Mouse (Mus musculus): ENCODE data around the gene Eif4ebp2. TPM values are rescaled to one million over a fixed set of nuclear protein-coding genes. Genes with fewer than 3 reads are reported as not detected.

Gene Eif4ebp2
- total RNA-seq, 2 experiments from 2014 or later, result 16.3 to 205 TPM

DNA sequence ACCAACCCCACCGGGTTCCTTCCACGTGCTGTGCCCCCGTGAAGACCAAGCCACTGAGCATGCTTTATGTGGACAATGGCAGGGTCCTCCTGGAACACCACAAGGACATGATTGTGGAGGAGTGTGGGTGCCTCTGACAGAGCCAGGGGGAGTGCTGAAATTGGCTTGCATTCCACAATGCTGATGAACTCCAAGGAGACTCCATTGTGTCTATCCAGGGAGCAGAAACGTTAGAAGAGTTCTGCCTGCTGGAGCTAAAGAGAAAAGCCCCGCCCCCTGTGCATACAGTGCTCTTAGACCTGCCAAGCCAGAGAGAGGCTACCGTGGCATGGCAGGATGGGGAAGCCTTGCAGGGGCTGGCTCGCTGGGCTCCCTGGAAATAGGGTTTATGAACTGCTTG, 28.0 kb downstream of the Eif4ebp2 start:
- ATAC-seq (replicated peaks; ENCODE audit: low FRiP score, low TSS enrichment, poor library complexity, severe bottlenecking), result no peak

DNA sequence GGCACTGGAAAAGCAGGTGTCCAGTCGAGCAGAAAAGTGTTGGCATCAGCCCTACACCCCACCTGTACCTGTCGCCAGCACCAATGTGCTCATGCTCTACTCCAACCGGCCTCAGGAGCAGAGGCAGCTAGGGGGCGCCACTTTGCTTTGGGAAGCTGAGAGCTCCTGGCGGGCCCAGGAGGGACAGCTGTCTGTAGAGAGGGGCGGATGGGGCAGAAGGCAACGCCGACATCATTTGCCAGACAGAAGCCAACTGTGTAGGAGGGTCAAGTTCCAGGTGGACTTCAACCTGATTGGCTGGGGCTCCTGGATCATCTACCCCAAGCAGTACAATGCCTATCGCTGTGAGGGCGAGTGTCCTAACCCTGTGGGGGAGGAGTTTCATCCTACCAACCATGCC, 29.2 kb downstream of the Eif4ebp2 start:
- no peak for ATAC-seq (replicated peaks; ENCODE audit: low FRiP score, low TSS enrichment, poor library complexity, severe bottlenecking)

DNA sequence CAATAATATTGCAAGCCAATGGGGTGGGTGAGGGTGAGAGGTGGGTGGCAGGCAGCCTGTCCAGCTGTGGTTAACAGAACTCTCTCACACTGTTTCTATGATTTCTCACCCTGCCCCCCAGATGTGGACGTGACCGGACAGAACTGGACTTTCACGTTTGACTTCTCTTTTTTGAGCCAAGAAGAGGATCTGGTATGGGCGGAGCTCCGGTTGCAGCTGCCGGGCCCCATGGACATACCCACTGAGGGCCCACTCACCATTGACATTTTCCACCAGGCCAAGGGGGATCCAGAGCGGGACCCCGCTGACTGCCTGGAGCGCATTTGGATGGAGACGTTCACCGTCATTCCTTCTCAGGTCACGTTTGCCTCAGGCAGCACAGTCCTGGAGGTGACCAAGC, 29.6 kb downstream of the Eif4ebp2 start:
- ATAC-seq (replicated peaks; ENCODE audit: low FRiP score, low TSS enrichment, poor library complexity, severe bottlenecking), result no peak

DNA sequence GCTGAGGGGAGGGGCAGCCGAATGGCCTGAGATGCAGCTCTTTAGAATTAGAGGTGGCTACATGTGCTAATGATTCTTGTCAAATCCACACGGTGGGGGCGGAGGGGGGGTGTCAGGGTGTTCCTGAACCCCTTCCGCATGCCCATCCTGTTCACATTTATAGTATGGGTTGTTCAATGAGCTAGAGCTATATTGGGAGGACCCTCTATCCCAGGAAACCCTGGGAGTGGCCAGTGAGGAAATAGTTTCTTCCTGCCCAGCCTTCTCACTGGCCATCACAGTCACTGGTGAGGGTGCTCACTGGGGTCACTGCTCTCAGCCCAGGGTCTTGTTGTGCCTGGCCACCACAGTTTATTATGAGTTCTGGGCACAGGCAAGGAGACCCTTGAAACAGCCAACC, 32.5 kb downstream of the Eif4ebp2 start:
- no peak for ATAC-seq (replicated peaks; ENCODE audit: low FRiP score, low TSS enrichment, poor library complexity, severe bottlenecking)

DNA sequence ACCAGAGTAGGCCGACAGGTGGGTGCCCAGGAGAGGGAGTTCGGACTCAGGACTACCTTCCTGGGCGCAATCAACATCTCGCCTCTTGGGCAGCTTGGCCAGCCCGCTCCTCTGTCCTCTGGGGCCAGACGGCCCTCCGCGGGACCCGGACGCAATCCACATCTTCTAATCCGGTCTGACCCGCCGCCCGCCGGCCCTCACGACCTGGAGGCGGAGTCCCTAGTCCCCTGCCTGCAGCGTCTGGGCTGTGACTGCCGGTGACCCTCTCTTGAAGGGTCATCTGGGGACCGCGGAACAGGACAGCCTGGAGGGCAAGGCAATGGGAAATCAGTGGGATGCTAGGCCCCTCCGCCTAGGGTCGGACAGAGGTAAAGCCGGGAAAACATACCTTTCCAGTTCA, 33.3 kb downstream of the Eif4ebp2 start:
- ATAC-seq (replicated peaks; ENCODE audit: low FRiP score, low TSS enrichment, poor library complexity, severe bottlenecking), result no peak

DNA sequence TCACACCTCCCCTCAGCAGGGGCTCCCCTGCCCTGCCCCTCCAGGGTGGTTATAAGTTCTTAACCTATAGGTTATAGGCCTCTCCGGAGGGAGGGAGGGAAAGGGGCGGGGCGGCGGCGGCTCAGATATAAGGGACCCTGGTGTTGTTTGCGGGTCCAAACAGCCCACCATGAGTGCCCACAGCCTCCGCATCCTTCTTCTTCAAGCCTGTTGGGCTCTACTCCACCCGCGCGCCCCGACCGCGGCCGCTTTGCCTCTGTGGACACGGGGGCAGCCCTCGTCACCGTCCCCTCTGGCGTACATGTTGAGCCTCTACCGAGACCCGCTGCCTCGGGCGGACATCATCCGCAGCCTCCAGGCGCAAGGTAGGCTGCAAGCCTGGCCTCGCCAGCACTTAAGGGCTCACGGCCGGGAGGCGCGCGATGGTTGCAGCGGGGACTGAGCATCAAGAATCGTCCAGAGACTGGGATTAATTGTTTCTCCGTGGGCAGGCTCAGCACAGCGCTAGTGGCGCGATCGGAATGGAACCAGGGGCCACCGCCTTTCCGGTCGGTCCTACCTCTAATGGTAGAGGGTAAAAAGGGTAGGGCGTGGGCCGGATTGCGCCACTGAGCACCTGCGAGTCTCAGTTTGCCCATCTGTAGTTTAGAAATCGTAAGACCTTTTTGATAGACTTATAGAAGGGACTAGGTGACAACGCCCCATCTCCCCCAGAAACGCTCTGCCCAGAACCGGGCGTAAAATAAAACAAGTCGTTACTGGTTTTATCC, 34.1 kb downstream of the Eif4ebp2 start:
- 0 out of 2 replicates have a peak, but pooled peaks have one; percentile 18 for ATAC-seq (replicated peaks; ENCODE audit: low FRiP score, low TSS enrichment, poor library complexity, severe bottlenecking)

DNA sequence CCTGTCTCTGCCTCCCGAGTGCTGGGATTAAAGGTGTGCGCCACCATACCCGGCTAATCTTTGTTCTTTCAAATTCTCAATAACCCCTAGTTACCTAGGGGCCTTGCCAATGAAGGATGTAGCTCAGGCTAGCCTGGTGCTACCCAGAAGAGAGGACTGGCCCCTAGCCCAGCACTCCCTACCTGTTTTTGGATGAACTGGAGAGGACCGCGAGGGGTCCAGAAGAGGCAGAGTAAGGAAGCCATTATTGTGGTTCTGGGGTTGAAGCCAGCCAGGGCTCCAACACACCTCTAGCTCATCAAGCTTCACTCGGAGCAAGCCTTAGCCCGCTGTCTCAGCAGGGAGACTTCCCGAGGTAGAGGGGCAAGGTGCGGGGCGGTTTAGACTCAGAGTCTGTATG, 34.8 kb downstream of the Eif4ebp2 start, which contains the start of gene Nodal:
Gene Nodal (plus strand): TSS at position 301 of the 400 bp plus-strand sequence.
- no peak for ATAC-seq (replicated peaks; ENCODE audit: low FRiP score, low TSS enrichment, poor library complexity, severe bottlenecking)

DNA sequence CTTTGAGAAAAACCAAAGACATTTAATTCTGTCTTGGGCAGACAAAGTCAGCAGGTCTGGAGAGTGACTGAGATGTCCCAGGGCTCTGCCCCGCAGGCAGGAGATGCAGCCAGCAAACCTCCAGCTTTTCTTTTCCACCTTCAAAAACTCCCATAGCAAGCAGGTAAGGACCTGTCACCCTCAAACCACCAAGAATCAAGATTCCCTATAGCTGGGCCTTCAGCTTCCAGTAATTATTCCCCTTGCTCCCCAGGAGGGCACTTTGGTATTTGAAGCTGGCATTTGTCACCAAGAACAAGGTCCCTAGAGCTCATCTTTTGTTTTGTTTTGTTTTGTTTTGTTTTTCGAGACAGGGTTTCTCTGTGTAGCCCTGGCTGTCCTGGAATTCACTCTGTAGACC, 35.4 kb downstream of the Eif4ebp2 start:
- no peak for ATAC-seq (replicated peaks; ENCODE audit: low FRiP score, low TSS enrichment, poor library complexity, severe bottlenecking)

DNA sequence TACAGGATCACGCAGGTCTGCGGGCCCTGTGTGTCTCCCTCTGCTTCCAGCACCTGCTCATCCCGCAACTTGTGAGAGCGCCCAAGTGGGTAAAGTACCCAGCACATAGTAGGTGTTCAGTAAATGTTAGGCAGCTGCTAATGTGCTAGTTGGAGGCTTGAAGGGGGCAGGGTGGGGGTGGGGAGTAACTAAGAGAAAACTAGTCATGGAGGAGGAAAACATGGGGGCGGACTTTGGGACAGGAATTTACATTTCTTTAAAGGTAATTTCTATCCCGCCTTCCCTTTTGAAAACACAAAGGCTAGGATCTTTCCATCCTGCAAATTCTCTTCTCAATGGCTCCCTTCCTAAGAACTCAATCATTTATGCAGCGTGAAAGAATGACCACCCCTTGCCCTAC, 35.9 kb downstream of the Eif4ebp2 start:
- ATAC-seq (replicated peaks; ENCODE audit: low FRiP score, low TSS enrichment, poor library complexity, severe bottlenecking), result no peak

DNA sequence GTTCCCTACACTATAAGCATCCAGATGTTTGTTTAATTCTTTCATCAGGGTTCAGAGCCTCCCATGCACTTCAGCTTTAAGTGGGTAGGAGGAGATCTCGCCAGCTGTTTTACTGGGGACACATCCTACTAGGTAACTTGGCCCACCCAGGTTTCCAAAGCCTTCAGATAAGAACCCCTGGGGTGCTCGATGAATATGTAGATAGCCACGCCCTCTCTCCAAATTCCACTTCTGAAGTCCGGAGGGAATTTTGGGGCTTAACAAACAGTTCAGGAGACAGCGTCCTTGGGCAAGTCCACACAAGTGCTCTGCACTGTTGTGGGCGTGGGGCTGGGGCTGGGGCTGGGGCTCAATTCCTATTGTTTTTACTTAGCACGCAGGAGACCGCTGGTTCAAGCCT, 36.6 kb downstream of the Eif4ebp2 start:
- ATAC-seq (replicated peaks; ENCODE audit: low FRiP score, low TSS enrichment, poor library complexity, severe bottlenecking), result no peak

DNA sequence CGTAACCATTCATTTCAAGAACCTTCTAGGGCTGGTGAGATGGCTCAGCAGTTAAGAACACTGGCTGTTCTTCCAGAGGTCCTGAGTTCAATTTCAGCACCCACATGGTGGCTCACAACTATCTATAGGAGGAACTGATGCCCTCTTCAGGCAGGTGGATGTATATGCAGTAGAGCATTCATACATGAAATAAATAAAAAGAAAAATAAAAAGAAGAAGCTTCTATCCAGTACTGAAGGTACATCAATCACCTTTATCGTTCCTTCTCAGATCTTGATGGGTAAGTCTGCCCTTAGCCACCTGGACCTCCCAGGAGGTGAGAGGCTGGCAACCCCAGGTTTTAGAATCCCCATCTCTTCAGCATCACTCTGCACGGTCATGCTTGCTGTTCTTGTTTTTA, 37.2 kb downstream of the Eif4ebp2 start:
- ATAC-seq (replicated peaks; ENCODE audit: low FRiP score, low TSS enrichment, poor library complexity, severe bottlenecking), result no peak

DNA sequence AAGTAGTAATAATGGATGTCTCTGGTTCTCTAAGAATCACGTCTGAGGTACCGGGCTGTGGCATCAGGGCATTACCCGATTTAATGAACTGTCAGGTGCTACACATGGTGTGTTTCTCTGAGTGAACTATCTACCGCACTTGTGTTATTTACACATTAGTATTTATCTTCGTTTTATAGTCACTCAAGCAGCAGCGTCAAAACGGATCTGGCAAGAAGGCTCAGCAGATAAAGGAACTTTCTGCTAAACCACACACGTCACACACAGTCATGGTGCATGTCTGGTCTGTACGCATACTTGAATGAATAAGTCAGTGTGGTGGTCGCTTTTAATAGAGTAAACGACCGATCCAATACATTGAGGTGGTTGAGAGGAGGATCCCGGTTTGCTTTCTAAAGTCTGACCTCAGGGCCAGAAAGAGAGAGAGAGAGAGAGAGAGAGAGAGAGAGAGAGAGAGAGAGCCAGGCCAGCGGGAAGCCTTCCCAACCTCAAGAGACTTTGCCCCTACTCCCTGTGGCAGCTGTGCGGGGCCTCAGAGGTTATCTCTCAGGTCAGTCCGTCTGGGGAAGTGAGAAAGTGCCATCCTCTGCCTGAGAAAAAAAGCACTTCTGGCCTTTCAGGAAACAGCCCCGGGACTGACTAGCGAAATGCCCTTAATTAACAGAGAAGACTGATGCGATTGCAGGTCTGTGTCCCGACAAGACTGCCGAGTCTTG, 39.4 kb downstream of the Eif4ebp2 start:
- ATAC-seq (replicated peaks; ENCODE audit: low FRiP score, low TSS enrichment, poor library complexity, severe bottlenecking), result peak; percentile 95

DNA sequence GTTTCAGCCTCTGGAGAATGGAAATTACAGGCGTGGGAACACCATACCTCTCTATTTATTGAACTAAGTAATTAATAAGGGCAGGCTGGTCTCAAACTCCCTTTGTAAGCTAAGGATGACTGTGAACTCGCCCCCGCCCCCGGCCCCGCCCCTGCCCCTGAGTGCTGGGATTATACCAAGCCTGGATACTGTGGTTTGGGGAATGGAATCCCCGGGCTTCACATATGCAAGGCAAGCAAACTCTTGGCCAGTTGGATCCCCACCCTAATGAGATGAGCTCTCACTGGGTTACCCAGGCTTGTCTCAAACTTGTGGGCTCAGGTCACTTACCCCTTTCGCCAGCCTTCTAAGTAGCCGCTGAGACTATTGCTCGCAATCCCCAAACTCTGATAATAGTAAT, 42.3 kb downstream of the Eif4ebp2 start:
- no peak for ATAC-seq (replicated peaks; ENCODE audit: low FRiP score, low TSS enrichment, poor library complexity, severe bottlenecking)

DNA sequence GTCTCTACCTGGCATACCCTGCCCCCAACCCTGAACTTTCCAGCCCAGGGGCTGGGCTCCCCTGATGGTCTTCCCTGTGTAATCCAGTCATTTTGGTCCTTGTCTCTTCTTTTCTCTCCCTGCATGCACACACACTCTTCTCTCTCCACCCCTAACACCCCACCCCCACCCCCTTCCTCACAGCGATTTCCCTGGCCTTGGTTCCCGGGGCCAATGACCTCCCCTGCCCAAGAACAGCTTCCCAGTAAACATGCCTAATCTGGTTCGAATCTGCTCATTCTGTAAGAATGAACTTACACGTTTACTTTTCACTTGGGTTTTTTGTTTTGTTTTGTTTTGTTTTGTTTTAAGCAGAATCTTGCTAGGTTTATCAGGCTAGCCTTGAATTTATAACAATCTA, 42.7 kb downstream of the Eif4ebp2 start:
- no peak for ATAC-seq (replicated peaks; ENCODE audit: low FRiP score, low TSS enrichment, poor library complexity, severe bottlenecking)

DNA sequence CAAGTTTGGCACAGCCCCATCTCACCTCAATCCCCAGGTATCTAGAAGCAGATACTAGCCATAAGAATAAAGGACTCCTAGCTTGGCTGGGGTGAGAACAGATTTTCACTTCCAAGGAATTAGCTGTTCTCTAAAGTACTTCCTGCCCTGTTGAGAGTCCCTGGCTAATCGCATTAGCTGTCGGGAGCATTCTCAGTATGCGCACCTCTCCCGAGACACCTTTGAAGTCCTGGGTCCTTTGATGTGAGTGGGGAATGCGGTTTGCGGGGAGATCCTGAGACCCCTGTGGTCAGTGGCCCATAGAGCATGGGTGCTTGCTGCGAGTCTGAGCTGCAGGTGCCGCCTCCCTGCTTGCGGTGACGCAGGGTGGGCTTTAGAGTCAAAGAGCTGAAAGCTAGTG, 46.5 kb downstream of the Eif4ebp2 start:
- ATAC-seq (replicated peaks; ENCODE audit: low FRiP score, low TSS enrichment, poor library complexity, severe bottlenecking), result no peak

DNA sequence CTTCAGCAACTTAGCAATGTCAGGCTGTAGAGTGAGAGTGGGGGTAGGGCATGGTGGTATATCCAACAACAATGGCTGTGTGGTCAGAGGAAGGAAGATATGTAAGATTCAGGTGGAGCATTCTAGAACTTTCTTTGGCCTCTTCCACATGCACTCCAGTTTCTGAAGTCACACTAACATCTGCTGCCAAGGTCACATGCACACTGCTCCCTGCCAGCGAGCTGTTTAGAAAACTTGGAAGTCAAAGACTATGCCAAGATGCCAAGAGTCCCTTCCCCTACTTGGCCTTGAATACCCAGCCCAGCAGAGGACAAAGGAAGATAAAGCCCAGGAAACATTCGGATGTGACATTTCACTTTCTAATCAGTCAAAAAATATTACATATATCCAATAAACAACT, 49.5 kb downstream of the Eif4ebp2 start:
- ATAC-seq (replicated peaks; ENCODE audit: low FRiP score, low TSS enrichment, poor library complexity, severe bottlenecking), result no peak

DNA sequence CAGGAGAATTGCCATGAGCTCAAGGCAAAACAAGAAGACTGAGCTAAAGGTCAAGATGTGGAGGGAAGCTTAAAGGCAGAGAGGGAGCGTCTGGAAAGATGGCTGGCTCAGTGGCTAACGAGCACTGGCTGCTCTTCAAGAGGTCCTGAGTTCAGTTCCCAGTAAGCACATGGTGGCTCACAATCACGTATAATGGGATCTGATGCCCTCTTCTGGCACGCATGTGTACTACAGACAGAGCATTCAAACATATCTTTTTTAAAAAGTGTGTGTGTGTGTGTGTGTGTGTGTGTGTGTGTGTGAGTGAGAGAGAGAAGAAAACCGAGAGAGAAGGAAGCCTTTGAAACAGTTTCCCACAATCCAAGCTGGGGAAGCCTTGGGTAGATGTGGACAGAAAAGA, 50.0 kb downstream of the Eif4ebp2 start:
- ATAC-seq (replicated peaks; ENCODE audit: low FRiP score, low TSS enrichment, poor library complexity, severe bottlenecking), result no peak

DNA sequence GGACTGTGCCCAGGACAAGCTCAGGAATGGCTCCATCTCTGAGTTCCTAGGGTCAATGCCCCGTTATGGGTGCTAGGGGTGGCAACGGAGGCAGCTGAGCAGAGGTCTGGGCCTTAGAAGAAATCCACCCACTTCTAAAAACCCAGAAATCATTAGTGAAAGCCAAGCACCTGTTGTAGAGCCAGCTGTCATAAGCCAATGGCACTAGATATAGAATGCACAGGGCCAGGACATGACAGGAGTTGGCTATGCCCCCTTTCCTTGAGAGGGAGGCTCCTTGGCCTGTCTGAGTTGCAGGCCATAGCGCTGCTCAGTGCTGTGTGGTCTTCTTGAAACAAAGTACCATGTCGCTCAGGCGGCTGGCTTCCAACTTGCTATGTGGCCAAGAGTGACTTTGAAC, 52.1 kb downstream of the Eif4ebp2 start:
- ATAC-seq (replicated peaks; ENCODE audit: low FRiP score, low TSS enrichment, poor library complexity, severe bottlenecking), result no peak

DNA sequence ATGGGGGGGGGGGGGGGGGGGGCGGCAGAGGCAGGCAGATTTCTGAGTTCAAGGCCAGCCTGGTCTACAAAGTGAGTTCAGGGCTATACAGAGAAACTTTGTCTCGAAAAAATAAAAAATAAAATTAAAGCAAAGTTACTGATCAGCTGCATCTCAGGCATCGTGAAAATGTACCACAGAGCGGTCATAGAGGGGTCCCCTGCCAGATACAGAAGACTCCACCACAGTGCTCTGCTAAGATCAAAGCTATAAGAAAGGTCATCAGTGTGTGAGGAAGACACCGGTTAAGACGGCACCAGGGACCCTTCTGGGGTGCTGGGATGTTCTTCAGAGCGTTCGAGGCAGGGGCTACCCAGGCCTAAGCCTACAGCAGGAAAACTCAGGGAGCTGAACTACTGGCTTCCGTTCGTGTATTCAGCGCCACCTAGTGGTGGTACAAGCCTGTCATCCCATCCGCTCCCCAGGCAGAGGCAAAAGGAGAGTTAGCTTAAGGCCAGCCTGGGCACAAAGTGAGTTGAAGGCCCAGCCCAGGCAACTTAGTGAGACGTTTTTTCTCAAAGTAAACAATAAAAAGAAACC, 53.2 kb downstream of the Eif4ebp2 start:
- ATAC-seq (replicated peaks; ENCODE audit: low FRiP score, low TSS enrichment, poor library complexity, severe bottlenecking), result peak; percentile 91

DNA sequence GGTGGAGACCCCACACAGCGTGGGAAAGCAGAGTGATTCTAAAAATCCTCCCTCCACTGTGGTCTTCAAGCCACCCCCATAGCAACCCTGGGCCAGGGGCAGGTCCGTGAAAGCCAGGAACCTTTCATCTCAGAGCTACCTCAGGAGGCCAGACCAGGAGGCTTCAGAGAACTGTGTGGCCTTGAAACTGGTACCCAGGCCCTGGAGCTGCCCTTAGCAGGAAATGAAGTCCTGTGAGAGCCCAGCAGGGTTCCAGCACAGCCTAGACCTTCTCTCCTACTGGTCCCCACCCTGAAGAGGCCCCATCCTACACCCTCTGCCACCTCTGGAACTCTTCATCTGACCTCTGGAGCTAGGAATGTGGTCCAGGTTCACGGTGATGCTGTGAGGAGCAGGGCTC, 54.3 kb downstream of the Eif4ebp2 start:
- no peak for ATAC-seq (replicated peaks; ENCODE audit: low FRiP score, low TSS enrichment, poor library complexity, severe bottlenecking)

Data from megakaryocyte-erythroid progenitor cell, adult 5-6 weeks (primary cell).